Mouse (Mus musculus) forebrain, embryonic 12.5 days (tissue): ENCODE data around the gene Bex2. TPM values are rescaled to one million over a fixed set of nuclear protein-coding genes. Genes with fewer than 3 reads are reported as not detected.
"Not testable (repeated sequence)": the region's sequence is repeated elsewhere in the genome, so short reads cannot be mapped to it uniquely, and the experiment has no call there.

Experiments
- ATAC-seq: fragments of 200-750 bp; cut with Nextera tagmentation; 2 replicates; pipeline ENCODE4 v1.8.0; 2017; ENCODE audit warnings: moderate TSS enrichment; ENCODE audit not compliant: low FRiP score
- H3K27ac ChIP-seq: fragments of 300-500 bp; sonication (generic); 2 replicates; pipeline ENCODE4 v1.5.1; 2016; ENCODE audit warnings: mild to moderate bottlenecking
- H3K27me3 ChIP-seq: fragments of 300-500 bp; sonication (generic); 2 replicates; pipeline ENCODE4 v1.6.1; 2016; ENCODE audit warnings: mild to moderate bottlenecking
- H3K36me3 ChIP-seq: fragments of 300-500 bp; sonication (generic); replicated peaks from 2 replicates; pipeline ENCODE4 v1.6.1; 2016; ENCODE audit warnings: mild to moderate bottlenecking
- H3K4me1 ChIP-seq: fragments of 300-500 bp; sonication (generic); 2 replicates; pipeline ENCODE4 v1.6.1; 2016
- H3K4me2 ChIP-seq: fragments of 300-500 bp; sonication (generic); 2 replicates; pipeline ENCODE4 v1.6.1; 2016; ENCODE audit warnings: mild to moderate bottlenecking, moderate library complexity
- H3K4me3 ChIP-seq: fragments of 300-500 bp; sonication (generic); replicated peaks from 2 replicates; pipeline ENCODE4 v1.5.1; 2016; ENCODE audit warnings: mild to moderate bottlenecking
- H3K9ac ChIP-seq: fragments of 300-500 bp; sonication (generic); 2 replicates; pipeline ENCODE4 v1.6.1; 2016; ENCODE audit warnings: mild to moderate bottlenecking
- H3K9me3 ChIP-seq: fragments of 300-500 bp; sonication (generic); 2 replicates; pipeline ENCODE4 v1.6.1; 2016
- WGBS: fragments of 180-500 bp; shearing (Covaris S2); methylation state at CpG from one replicate; pipeline ENCODE4 v1.1.7; 2016; 5-methylcytosine and 5-hydroxymethylcytosine counted together
- polyA plus RNA-seq: library from polyadenylated mRNA; unstranded; fragments of >200 nt; fragmentation: Nextera tagmentation; extraction: Ambion mirVana; gene quantifications from 2 replicates; pipeline ENCODE4 v1.2.1, GENCODE M21; 2016

Bex2 gene
- polyA plus RNA-seq, result 403 and 426 TPM in 2 replicates

DNA sequence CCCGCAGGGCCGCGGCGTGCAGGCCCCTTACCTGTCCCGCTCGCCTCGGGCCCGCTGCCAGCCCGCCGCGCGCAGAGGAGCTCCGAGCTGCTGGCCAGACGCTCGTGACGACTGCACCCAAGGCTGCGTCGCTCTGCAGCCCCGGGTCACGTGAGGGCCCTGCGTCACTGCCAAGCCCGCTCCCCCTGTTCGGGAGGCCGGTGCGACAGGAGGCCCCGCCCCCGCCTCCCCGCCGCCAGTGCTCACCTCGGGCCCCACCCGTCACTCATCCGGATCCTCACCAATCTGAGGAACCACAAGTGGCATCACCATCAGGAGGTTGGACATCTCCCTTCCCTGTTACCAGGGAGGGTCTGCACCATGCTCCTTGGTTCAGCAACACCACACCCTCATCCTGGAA lies at the start of gene Bex2:
Gene Bex2 (minus strand): TSS at position 217 of the 400 bp plus-strand sequence.
- H3K4me2 ChIP-seq, result peak within 1 kb of the TSS; percentile 43
- not testable (repeated sequence) for H3K27me3 ChIP-seq, H3K4me1 ChIP-seq, H3K36me3 ChIP-seq, H3K9me3 ChIP-seq
- H3K27ac ChIP-seq, result peak within 1 kb of the TSS; percentile 75
- H3K9ac ChIP-seq, result peak within 1 kb of the TSS; percentile 51
- ATAC-seq, result peak; percentile 99
- H3K4me3 ChIP-seq, result peak within 1 kb of the TSS; percentile 50
- 11% methylated on average over 9 of the region's 32 CpGs for WGBS

DNA sequence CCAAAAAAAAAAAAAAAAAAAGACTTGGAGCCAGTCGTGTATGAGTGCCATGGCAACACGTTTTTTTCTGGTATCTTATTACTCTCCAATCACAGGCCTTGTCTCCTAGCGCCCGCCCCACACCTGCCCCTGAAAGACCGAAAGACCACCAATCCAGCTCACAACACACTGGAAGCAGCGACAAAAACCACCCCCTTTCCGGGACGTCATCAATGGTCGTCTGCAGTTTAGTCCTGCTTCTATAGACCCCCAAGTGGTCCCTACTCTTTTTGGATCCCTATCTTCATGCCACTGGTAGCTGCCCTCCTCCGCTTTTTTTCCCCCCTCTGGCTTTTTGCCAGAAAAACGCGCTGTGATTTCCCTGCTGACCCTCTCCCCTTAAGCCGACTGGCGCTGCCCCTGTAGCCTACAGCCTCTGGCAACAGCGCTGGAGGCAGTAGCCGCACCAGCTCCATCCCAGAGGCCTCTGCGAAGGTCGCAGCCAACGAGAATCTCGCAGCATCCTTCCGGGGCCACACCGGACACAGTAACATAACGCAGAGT lies 47.5 kb upstream of the Bex2 start:
- Histone ChIP-seq H3K4me1 (no peaks in the 10 kb centered on the region), H3K9me3 (no peaks in the 10 kb centered on the region), H3K4me3 (peak overlapping the region; percentile 40), H3K4me2 (peak overlapping the region; percentile 52), H3K36me3 (no peaks in the 10 kb centered on the region), H3K27me3 (peaks cover 21% of the 10 kb centered on the region), H3K9ac (peak overlapping the region; percentile 36; the same call in 1 of the 2 replicates), H3K27ac (peak overlapping the region; percentile 85)
- ATAC-seq, result peak; percentile 99
- 18% methylated on average over 23 of the region's 23 CpGs for WGBS

DNA sequence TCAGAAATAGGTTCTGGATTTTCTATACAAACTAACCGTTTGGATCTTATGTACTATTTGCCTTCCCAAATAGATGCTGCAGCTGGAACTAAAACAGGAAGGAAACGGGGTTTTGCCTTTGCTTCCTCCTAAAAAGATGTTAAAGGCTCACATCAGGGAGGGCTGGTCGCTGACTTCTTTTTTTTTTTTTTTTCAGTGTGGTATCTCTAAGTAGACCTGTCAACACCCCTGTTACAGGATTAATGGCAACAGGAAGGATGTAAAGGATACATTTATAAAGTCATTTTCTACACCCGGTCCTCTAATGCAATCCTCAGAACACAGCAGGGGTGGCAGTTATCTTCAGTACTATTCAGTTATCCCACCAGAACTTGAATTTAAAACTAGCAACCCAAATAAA lies 47.0 kb upstream of the Bex2 start:
- Histone ChIP-seq H3K4me1 (no peaks in the 10 kb centered on the region), H3K27ac (no peak overlapping the region), H3K9me3 (no peaks in the 10 kb centered on the region), H3K9ac (no peak overlapping the region), H3K4me3 (no peak overlapping the region), H3K36me3 (no peaks in the 10 kb centered on the region), H3K27me3 (peaks cover 21% of the 10 kb centered on the region), H3K4me2 (peak overlapping the region; percentile 52)
- WGBS, result 47% methylated on average over 4 of the region's 4 CpGs
- no peak; the same call in 1 of the 2 replicates for ATAC-seq

DNA sequence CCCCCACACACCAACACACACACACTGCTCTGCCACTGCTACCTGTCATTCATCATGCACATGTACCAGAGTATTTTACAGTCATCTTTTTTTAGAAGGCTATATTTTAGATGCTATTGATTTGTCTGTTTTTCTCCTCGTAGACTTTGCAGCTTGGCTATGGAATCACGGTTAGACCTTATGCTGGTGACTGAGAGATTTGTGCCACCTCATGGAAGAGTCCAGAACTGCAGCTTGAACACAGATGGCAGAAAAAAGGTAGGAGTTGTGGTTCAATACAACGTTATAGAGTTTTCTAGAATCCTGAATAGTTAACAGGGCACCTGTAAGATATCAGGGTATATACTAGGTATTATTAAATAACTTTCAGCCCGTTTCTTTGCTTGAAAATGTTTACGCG lies 39.9 kb upstream of the Bex2 start:
- WGBS, result 49% methylated on average over 6 of the region's 6 CpGs
- no peak overlapping the region for H3K4me3 ChIP-seq
- H3K4me1 ChIP-seq, result no peaks in the 10 kb centered on the region; the same call in 1 of the 2 replicates
- no peaks in the 10 kb centered on the region for H3K9me3 ChIP-seq
- peaks cover 18% of the 10 kb centered on the region for H3K27me3 ChIP-seq
- H3K27ac ChIP-seq, result no peak overlapping the region
- H3K4me2 ChIP-seq, result no peak overlapping the region
- H3K36me3 ChIP-seq, result no peaks in the 10 kb centered on the region
- 0 out of 2 replicates have a peak, but pooled peaks have one; percentile 36 for ATAC-seq
- H3K9ac ChIP-seq, result no peak overlapping the region

DNA sequence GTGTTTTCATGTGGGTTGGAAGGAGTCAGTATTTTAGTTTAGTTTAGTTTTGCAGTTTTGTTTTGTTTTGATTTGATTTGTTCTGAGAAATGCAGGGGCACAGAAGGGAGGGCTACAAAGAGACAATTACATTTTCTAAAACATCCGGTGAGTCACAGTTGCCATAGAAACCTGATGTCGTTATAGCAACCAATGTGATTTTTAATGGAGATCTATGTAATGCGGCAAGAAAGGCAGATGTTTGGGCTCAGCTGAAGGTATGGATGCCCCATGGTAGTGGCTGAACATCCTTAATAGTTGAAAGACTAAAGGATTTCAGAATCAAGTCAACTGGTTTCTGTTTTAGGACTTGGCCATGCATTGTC lies 36.7 kb upstream of the Bex2 start:
- no peak overlapping the region for H3K4me3 ChIP-seq
- no peak overlapping the region for H3K27ac ChIP-seq
- no peaks in the 10 kb centered on the region for H3K9me3 ChIP-seq
- H3K36me3 ChIP-seq, result no peaks in the 10 kb centered on the region
- no peaks in the 10 kb centered on the region; the same call in 1 of the 2 replicates for H3K4me1 ChIP-seq
- no peak overlapping the region for H3K9ac ChIP-seq
- H3K27me3 ChIP-seq, result peaks cover 3% of the 10 kb centered on the region; the same call in 1 of the 2 replicates
- 53% methylated on average over 3 of the region's 3 CpGs for WGBS
- peak; percentile 49; the same call in 1 of the 2 replicates for ATAC-seq
- no peak overlapping the region for H3K4me2 ChIP-seq

DNA sequence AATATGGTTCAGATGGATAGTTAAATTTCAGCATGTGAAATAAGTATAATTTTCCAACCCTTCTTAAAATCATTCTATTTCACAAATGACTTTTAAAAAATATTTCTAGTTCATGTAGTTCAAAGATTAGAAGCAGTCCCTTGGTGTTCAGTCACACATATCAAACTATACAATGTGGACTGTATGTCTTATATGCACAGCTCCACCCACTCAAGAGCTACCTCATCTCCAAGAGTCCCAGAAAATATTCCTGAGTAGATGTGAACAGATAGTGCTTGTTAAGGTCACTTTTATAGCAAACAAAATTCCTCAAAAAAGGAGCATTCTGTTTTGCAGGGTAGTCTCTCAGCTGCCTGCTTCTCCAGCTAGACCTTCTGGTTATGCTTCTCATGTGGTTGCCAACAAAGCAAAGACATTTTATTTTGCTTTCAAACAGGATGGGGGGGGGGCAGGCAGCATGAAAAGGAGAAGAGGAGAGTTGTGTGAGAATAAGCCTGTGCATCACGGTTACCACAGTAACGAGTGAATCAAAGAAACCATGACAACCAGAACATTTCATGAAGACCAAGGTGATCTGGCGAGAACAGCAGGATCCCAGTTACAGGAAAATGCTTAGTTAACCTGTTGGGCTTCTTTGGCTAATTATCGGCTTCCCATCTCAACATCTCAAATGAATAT lies 36.1 kb upstream of the Bex2 start:
- H3K9me3 ChIP-seq, result no peaks in the 10 kb centered on the region
- H3K27ac ChIP-seq, result no peak overlapping the region
- H3K27me3 ChIP-seq, result peaks cover under 1% of the 10 kb centered on the region; the same call in 1 of the 2 replicates
- H3K36me3 ChIP-seq, result no peaks in the 10 kb centered on the region
- H3K4me3 ChIP-seq, result no peak overlapping the region
- WGBS, result 46% methylated on average over 4 of the region's 4 CpGs
- ATAC-seq, result peak; percentile 63; the same call in 1 of the 2 replicates
- H3K4me2 ChIP-seq, result no peak overlapping the region
- H3K4me1 ChIP-seq, result no peaks in the 10 kb centered on the region; the same call in 1 of the 2 replicates
- H3K9ac ChIP-seq, result no peak overlapping the region

DNA sequence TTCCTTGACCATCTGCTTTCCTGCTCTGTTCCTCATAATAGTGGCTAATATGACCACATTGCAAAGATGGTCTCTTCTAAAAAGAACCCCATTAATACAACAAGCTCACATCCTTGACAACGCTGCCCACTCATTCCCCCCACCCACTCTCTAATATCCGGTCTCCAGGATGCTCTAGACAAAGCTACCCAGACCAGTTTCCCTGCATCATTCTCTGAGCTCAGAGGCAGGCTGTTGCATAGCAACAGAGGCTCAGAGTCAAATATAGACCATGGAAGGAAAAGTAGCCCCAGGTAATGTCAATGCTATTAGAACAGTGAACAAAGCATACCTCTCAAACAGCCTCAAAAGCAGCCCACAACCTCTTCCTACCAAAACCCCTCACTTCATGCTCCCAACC lies 26.4 kb upstream of the Bex2 start:
- whole genome bisulfite sequencing, result 60% methylated on average over 2 of the region's 2 CpGs
- no peaks in the 10 kb centered on the region for H3K9me3 ChIP-seq
- no peak overlapping the region for H3K9ac ChIP-seq
- H3K27ac ChIP-seq, result no peak overlapping the region
- H3K4me2 ChIP-seq, result no peak overlapping the region
- H3K27me3 ChIP-seq, result 0 out of 2 replicates have a peak, but pooled peaks cover 4% of the 10 kb centered on the region
- H3K4me1 ChIP-seq, result no peaks in the 10 kb centered on the region
- no peak overlapping the region for H3K4me3 ChIP-seq
- no peak for ATAC-seq
- no peaks in the 10 kb centered on the region for H3K36me3 ChIP-seq

DNA sequence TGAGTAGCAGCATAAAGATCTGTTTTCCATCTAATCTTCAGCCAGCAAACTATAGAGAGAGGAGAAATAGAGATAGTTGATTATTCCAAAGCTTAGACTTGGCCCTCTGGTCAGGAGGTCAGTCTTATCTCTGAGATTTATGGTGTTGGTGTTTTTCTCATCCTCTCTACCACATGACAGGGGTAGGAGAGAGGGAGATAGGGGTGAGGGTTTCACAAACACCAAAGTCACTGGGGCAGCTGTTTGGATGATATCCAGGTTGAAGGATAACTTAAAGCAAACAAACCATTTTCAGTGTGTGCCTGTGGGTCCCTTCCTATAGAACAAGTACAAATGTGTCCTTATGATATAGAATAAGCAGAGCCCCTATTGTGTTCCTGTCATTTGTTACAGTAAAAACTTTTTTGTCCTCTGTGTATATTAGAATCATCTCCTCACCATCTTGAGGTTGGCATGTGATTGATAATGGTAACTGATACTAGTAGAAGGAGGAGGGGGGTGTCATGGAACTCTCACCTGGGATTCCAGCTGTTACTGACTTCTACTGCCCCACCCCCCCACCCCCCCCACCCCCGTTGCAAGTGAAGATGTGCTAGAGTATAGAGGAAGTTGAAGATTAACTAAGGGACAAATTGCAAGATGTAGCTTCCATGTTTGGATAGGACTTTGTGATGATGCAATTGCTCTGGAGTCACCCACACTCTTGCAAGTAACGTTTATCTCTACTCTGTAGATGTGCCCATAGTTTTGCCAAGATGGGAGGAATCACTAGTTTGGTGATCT lies 24.7 kb upstream of the Bex2 start:
- no peak overlapping the region for H3K4me3 ChIP-seq
- WGBS, result 68% methylated on average over 2 of the region's 2 CpGs

DNA sequence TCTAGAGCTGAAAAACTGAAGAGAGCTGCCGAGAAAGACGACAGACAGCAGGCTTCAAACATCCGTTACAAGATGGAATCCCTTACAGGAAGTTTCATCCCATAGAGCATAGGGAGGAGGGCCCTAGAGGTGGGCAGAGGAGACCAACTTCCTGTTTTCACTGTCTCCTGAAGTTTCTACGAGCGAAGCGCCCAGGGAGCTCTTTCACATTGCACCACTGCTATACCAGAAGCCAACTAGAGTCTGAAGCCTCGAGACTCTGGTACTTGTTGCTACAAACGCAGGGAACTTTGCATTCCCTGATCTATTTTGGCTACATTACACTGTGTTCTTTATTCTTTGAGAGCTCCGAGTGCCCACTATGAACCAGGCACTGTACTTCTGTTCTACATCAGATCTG lies 17.1 kb upstream of the Bex2 start, which contains the start of gene Nxf3:
Gene Nxf3 (minus strand): TSS at position 101 of the 400 bp plus-strand sequence.
- Histone ChIP-seq H3K4me2 (no peak within 1 kb of the TSS), H3K27me3 (peaks cover 4% of the 10 kb centered on the region; the same call in 1 of the 2 replicates), H3K4me1 (no peaks in the 10 kb centered on the region), H3K9ac (no peak within 1 kb of the TSS), H3K4me3 (no peak within 1 kb of the TSS), H3K27ac (no peak within 1 kb of the TSS), H3K9me3 (no peaks in the 10 kb centered on the region), H3K36me3 (no peaks in the 10 kb centered on the region)
- ATAC-seq, result no peak
- 76% methylated on average over 9 of the region's 9 CpGs for WGBS

More for the DNA sequence above, 24.7 kb upstream of the Bex2 start:
- Histone ChIP-seq H3K9me3 (no peaks in the 10 kb centered on the region), H3K27ac (no peak overlapping the region), H3K4me1 (no peaks in the 10 kb centered on the region), H3K4me2 (no peak overlapping the region), H3K9ac (no peak overlapping the region), H3K36me3 (no peaks in the 10 kb centered on the region), H3K27me3 (0 out of 2 replicates have a peak, but pooled peaks cover 4% of the 10 kb centered on the region)
- ATAC-seq, result no peak

DNA sequence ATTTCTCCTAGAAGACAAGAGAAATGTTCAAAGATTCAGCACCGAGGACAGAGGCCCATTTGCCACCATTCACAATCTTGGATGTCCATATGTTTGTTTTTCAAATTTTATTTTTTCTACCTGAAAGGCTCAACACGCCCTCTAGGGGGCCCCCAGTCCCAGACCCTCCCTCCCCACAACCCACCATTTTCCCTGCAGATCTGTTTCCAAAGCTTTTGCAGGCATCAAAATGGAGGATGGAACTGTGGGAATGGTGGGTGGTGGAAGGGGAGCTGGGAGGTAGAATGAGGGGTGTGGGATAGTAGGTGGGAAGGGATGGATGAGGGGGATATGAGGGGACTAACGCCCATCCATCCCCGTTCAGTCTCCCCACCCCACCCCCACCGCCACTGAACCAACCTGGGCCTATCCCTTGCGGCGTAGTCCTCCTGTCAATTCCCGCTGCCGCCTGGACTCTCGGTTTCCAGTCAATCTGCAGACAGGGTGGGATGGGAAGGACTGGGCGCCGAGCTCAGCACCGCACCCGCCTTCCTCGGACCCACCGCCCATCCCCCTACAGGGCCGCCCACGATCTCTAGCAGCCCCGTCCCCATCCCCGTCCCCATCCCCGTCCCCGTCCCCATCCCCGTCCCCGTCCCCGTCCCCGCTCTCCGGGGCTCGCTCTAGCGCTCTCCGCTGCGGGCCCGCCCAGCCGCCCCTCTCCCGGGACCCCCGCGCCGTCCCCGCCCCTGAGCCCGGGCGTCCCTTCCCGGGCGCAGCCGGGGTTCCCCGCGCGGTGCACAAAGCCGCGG lies 640 bp downstream of the Bex2 start:
- not testable (repeated sequence) for H3K4me1 ChIP-seq, H3K9me3 ChIP-seq, H3K36me3 ChIP-seq, H3K27me3 ChIP-seq
- Histone ChIP-seq H3K4me3 (peak overlapping the region; percentile 50), H3K4me2 (peak overlapping the region; percentile 43), H3K9ac (peak overlapping the region; percentile 51), H3K27ac (peak overlapping the region; percentile 75)
- WGBS, result 25% methylated on average over 13 of the region's 48 CpGs
- ATAC-seq, result peak; percentile 71

DNA sequence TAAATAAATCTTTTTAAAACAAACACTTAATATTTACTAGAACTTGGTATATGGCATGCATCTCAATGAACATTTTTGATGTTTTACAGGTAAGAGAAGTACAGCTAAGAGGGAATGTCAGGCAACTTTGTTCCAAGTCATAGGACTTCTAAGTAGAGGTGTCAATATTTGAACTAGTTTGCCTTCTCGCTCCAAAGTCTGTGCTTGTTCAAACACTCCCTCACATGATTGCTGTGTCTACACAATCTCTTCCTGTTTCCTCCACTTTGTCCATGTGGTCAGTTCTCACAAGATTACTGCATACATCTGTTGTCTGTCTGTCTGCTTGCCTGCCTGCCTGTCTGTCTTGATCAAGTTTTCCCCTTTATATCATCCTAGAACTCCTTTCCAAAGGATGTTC lies 7.3 kb downstream of the Bex2 start:
- no peak for ATAC-seq
- Histone ChIP-seq H3K4me2 (no peak overlapping the region), H3K4me1 (no peaks in the 10 kb centered on the region), H3K4me3 (no peak overlapping the region), H3K27ac (no peak overlapping the region), H3K9me3 (no peaks in the 10 kb centered on the region), H3K27me3 (0 out of 2 replicates have a peak, but pooled peaks cover 4% of the 10 kb centered on the region), H3K9ac (no peak overlapping the region), H3K36me3 (no peaks in the 10 kb centered on the region)
- WGBS, result 89% methylated on average over 1 of the region's 1 CpGs

DNA sequence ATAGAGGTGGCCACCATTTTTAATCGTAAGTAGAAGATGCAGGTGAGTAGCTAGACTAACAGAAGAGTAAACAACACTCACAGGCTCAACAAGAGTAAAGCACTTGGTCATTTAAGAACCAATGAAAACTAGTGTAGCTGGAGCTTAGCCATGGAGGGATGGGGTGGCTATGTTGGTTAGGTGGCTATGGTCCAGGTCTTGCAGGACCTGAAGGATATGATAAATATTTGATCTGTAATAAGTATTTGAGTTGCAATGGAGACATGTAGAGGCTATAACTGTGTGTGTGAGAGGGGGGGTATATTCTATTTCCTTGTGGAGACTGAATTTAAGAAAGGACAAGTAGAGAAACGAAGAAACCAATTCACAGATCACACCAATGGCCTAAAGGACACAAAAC lies 16.8 kb downstream of the Bex2 start:
- Histone ChIP-seq H3K9ac (no peak overlapping the region), H3K27me3 (no peaks in the 10 kb centered on the region), H3K4me3 (no peak overlapping the region), H3K9me3 (no peaks in the 10 kb centered on the region), H3K27ac (no peak overlapping the region), H3K36me3 (no peaks in the 10 kb centered on the region), H3K4me2 (no peak overlapping the region), H3K4me1 (no peaks in the 10 kb centered on the region)
- 69% methylated on average over 2 of the region's 2 CpGs for WGBS
- no peak for ATAC-seq
